Mouse (Mus musculus) natural killer cell, adult 2 months (primary cell): ENCODE data around the gene Tlr7.
"Not testable (repeated sequence)": the region's sequence is repeated elsewhere in the genome, so short reads cannot be mapped to it uniquely, and the experiment has no call there.

ENCODE experiments used
- DNase-seq, 2 experiments: peaks; one replicate each; pipeline ENCODE4 v3.0.0; 2022; ENCODE audit warnings: low spot score in 2 of 2

Tlr7 gene

GRCm38 (mm10) chrX:167302061-167302460 lies 28.3 kb downstream of the Tlr7 start:
- not testable (repeated sequence) for DNase-seq

DNA sequence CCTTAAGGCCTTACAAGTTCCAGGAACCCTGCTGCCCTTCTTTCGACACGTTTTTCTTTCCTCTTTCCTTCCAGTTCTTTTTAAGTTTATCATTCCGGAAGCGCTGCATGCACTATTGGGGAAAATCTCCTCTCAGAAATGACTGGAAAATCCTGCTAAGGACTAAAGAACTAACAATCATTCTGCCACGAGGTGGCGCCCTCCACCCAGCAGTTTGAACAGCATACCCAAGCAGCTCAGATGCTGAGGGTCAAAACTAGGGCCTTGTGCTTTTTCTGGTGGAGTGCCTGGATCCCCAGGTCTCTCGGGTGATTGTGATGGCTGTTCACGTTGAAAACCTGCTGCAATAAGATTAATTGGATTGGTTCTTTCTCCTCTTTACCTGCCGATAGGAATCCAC lies 53.4 kb downstream of the Tlr7 start:
- peak; percentile 19 to 54 for DNase-seq

- no peak for DNase-seq
Measured at GRCm38 (mm10) chrX:167276551-167276950, 53.8 kb downstream of the Tlr7 start.

GRCm38 (mm10) chrX:167264086-167264485 lies 66.3 kb downstream of the Tlr7 start, which contains the start of gene Tlr8:
Tlr8 (minus strand) TSS chrX:167264329.
- no peak for DNase-seq

DNA sequence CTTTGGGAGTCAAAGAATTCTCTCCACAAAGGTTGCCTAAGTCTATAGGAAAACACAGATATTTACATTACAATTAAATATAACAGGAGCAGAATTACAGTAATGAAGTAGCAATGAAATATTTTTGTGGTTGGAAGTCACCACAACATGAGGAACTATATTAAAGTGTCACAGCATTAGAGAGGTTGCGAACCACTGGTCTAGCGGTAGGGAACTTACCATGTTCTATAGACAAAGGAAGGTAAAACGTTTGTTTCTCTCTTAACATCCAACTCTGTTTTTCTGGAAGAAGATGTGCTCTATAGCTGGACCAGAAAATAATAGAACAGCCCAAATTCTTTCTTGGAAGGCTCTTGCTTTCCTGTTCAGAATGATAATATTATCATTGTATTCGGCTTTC lies 66.8 kb downstream of the Tlr7 start:
- DNase-seq: no peak
